Mouse (Mus musculus): ENCODE results near the gene Tmem120a.

GRCm38 (mm10) chr5:135711582-135712355, 32.5 kb downstream of the Tmem120a start:
- TF ChIP-seq POLR2A (IDR thresholded peaks at IDR 0.05; ENCODE audit: borderline replicate concordance, low read depth, low read length), result no peak
- no peak for TF ChIP-seq CTCF (IDR thresholded peaks at IDR 0.05; ENCODE audit: low read depth, low read length)
